Mouse (Mus musculus): ENCODE data around the gene Prdm15. TPM values are rescaled to one million over a fixed set of nuclear protein-coding genes. Genes with fewer than 3 reads are reported as not detected.

Gene Prdm15
- polyA plus RNA-seq, 1 experiment from 2014 or later, result 3.2 TPM

GRCm38 (mm10) chr16:97872657-97873056 lies 21.0 kb upstream of the Prdm15 start:
- H3K9me3 ChIP-seq (replicated peaks; ENCODE audit: control insufficient read depth, low read length), result no peaks in the 10 kb centered on the region
- H3K4me2 ChIP-seq (ENCODE audit: low read depth, low read length), result no peak overlapping the region
- H3K27me3 ChIP-seq (ENCODE audit: control insufficient read depth, insufficient read depth, low read depth, low read length), result no peaks in the 10 kb centered on the region
- no peak overlapping the region for H3K9ac ChIP-seq (ENCODE audit: low read depth, low read length)
- WGBS (ENCODE audit: insufficient replicate concordance), result 83% methylated on average over 5 of the region's 5 CpGs
- H3K4me1 ChIP-seq (ENCODE audit: control insufficient read depth, low read depth, low read length), result no peaks in the 10 kb centered on the region
- no peaks in the 10 kb centered on the region for H3K36me3 ChIP-seq (ENCODE audit: control insufficient read depth, insufficient read depth)
- no peak overlapping the region for H3K27ac ChIP-seq (ENCODE audit: low read length)
- ATAC-seq (ENCODE audit: low read depth), result no peak
- H3K4me3 ChIP-seq (ENCODE audit: low read depth, low read length), result no peak overlapping the region

- no peaks in the 10 kb centered on the region for H3K27me3 ChIP-seq (ENCODE audit: control insufficient read depth, insufficient read depth, low read depth, low read length)
- no peaks in the 10 kb centered on the region for H3K9me3 ChIP-seq (replicated peaks; ENCODE audit: control insufficient read depth, low read length)
- H3K36me3 ChIP-seq (ENCODE audit: control insufficient read depth, insufficient read depth), result no peaks in the 10 kb centered on the region
- H3K4me1 ChIP-seq (ENCODE audit: control insufficient read depth, low read depth, low read length), result no peaks in the 10 kb centered on the region
- no peak for ATAC-seq (ENCODE audit: low read depth)
- 58% methylated on average over 6 of the region's 6 CpGs for WGBS (ENCODE audit: insufficient replicate concordance)
- H3K27ac ChIP-seq (ENCODE audit: low read length), result no peak overlapping the region
- no peak overlapping the region for H3K9ac ChIP-seq (ENCODE audit: low read depth, low read length)
- no peak overlapping the region for H3K4me2 ChIP-seq (ENCODE audit: low read depth, low read length)
- no peak overlapping the region for H3K4me3 ChIP-seq (ENCODE audit: low read depth, low read length)
These were observed 17.8 kb upstream of the Prdm15 start for GRCm38 (mm10) chr16:97869193-97870102.

GRCm38 (mm10) chr16:97863932-97864467 lies 12.3 kb upstream of the Prdm15 start:
- no peak overlapping the region for H3K4me2 ChIP-seq (ENCODE audit: low read depth, low read length)
- no peaks in the 10 kb centered on the region for H3K4me1 ChIP-seq (ENCODE audit: control insufficient read depth, low read depth, low read length)
- H3K4me3 ChIP-seq (ENCODE audit: low read depth, low read length), result no peak overlapping the region
- no peak overlapping the region for H3K27ac ChIP-seq (ENCODE audit: low read length)
- H3K27me3 ChIP-seq (ENCODE audit: control insufficient read depth, insufficient read depth, low read depth, low read length), result no peaks in the 10 kb centered on the region
- ATAC-seq (ENCODE audit: low read depth), result no peak
- no peaks in the 10 kb centered on the region for H3K36me3 ChIP-seq (ENCODE audit: control insufficient read depth, insufficient read depth)
- H3K9ac ChIP-seq (ENCODE audit: low read depth, low read length), result no peak overlapping the region
- no peaks in the 10 kb centered on the region for H3K9me3 ChIP-seq (replicated peaks; ENCODE audit: control insufficient read depth, low read length)
- 64% methylated on average over 3 of the region's 3 CpGs for WGBS (ENCODE audit: insufficient replicate concordance)

- ATAC-seq (ENCODE audit: low read depth), result no peak
- Histone ChIP-seq H3K36me3 (ENCODE audit: control insufficient read depth, insufficient read depth) (no peaks in the 10 kb centered on the region), H3K27me3 (ENCODE audit: control insufficient read depth, insufficient read depth, low read depth, low read length) (no peaks in the 10 kb centered on the region), H3K9ac (ENCODE audit: low read depth, low read length) (no peak overlapping the region), H3K4me1 (ENCODE audit: control insufficient read depth, low read depth, low read length) (peaks cover 6% of the 10 kb centered on the region; the same call in 1 of the 2 replicates), H3K4me2 (ENCODE audit: low read depth, low read length) (no peak overlapping the region), H3K27ac (ENCODE audit: low read length) (no peak overlapping the region), H3K4me3 (ENCODE audit: low read depth, low read length) (no peak overlapping the region), H3K9me3 (replicated peaks; ENCODE audit: control insufficient read depth, low read length) (no peaks in the 10 kb centered on the region)
These were observed 4.4 kb upstream of the Prdm15 start for GRCm38 (mm10) chr16:97856050-97856449.

- WGBS (ENCODE audit: insufficient replicate concordance), result under 1% methylated on average over 71 of the region's 77 CpGs
- ATAC-seq (ENCODE audit: low read depth), result peak; percentile 80
- Histone ChIP-seq H3K4me3 (ENCODE audit: low read depth, low read length) (peak overlapping the region; percentile 93), H3K36me3 (ENCODE audit: control insufficient read depth, insufficient read depth) (no peaks in the 10 kb centered on the region), H3K9ac (ENCODE audit: low read depth, low read length) (peak overlapping the region; percentile 96), H3K9me3 (replicated peaks; ENCODE audit: control insufficient read depth, low read length) (no peaks in the 10 kb centered on the region), H3K27ac (ENCODE audit: low read length) (peak overlapping the region; percentile 91), H3K4me1 (ENCODE audit: control insufficient read depth, low read depth, low read length) (peaks cover 18% of the 10 kb centered on the region), H3K4me2 (ENCODE audit: low read depth, low read length) (peak overlapping the region; percentile 73), H3K27me3 (ENCODE audit: control insufficient read depth, insufficient read depth, low read depth, low read length) (no peaks in the 10 kb centered on the region)
These were observed 449 bp downstream of the Prdm15 start for GRCm38 (mm10) chr16:97851061-97851740.

- WGBS (ENCODE audit: insufficient replicate concordance), result under 1% methylated on average over 11 of the region's 11 CpGs
- H3K4me1 ChIP-seq (ENCODE audit: control insufficient read depth, low read depth, low read length), result peaks cover 18% of the 10 kb centered on the region
- no peak; the same call in 1 of the 2 replicates for ATAC-seq (ENCODE audit: low read depth)
These were observed 986 bp downstream of the Prdm15 start for GRCm38 (mm10) chr16:97850667-97851060.

GRCm38 (mm10) chr16:97848832-97849231 lies 2.8 kb downstream of the Prdm15 start:
- Histone ChIP-seq H3K27me3 (ENCODE audit: control insufficient read depth, insufficient read depth, low read depth, low read length) (no peaks in the 10 kb centered on the region), H3K9ac (ENCODE audit: low read depth, low read length) (no peak overlapping the region), H3K4me3 (ENCODE audit: low read depth, low read length) (no peak overlapping the region), H3K9me3 (replicated peaks; ENCODE audit: control insufficient read depth, low read length) (no peaks in the 10 kb centered on the region), H3K27ac (ENCODE audit: low read length) (no peak overlapping the region), H3K4me2 (ENCODE audit: low read depth, low read length) (no peak overlapping the region), H3K36me3 (ENCODE audit: control insufficient read depth, insufficient read depth) (no peaks in the 10 kb centered on the region), H3K4me1 (ENCODE audit: control insufficient read depth, low read depth, low read length) (peaks cover 18% of the 10 kb centered on the region)
- no peak for ATAC-seq (ENCODE audit: low read depth)
- WGBS (ENCODE audit: insufficient replicate concordance), result 75% methylated on average over 6 of the region's 6 CpGs

More at GRCm38 (mm10) chr16:97850667-97851060, 986 bp downstream of the Prdm15 start:
- Histone ChIP-seq H3K27ac (ENCODE audit: low read length) (peak overlapping the region; percentile 91), H3K4me2 (ENCODE audit: low read depth, low read length) (peak overlapping the region; percentile 73), H3K27me3 (ENCODE audit: control insufficient read depth, insufficient read depth, low read depth, low read length) (no peaks in the 10 kb centered on the region), H3K36me3 (ENCODE audit: control insufficient read depth, insufficient read depth) (no peaks in the 10 kb centered on the region), H3K9me3 (replicated peaks; ENCODE audit: control insufficient read depth, low read length) (no peaks in the 10 kb centered on the region), H3K4me3 (ENCODE audit: low read depth, low read length) (peak overlapping the region; percentile 93), H3K9ac (ENCODE audit: low read depth, low read length) (peak overlapping the region; percentile 96)

- Histone ChIP-seq H3K27ac (ENCODE audit: low read length) (no peak overlapping the region), H3K4me3 (ENCODE audit: low read depth, low read length) (no peak overlapping the region), H3K4me1 (ENCODE audit: control insufficient read depth, low read depth, low read length) (peaks cover 6% of the 10 kb centered on the region), H3K9me3 (replicated peaks; ENCODE audit: control insufficient read depth, low read length) (no peaks in the 10 kb centered on the region), H3K27me3 (ENCODE audit: control insufficient read depth, insufficient read depth, low read depth, low read length) (no peaks in the 10 kb centered on the region), H3K9ac (ENCODE audit: low read depth, low read length) (no peak overlapping the region), H3K36me3 (ENCODE audit: control insufficient read depth, insufficient read depth) (no peaks in the 10 kb centered on the region), H3K4me2 (ENCODE audit: low read depth, low read length) (no peak overlapping the region)
- WGBS (ENCODE audit: insufficient replicate concordance), result 55% methylated on average over 12 of the region's 12 CpGs
- ATAC-seq (ENCODE audit: low read depth), result peak; percentile 19; the same call in 1 of the 2 replicates
These were observed 6.4 kb downstream of the Prdm15 start for GRCm38 (mm10) chr16:97844967-97845937.

All from liver, embryonic 16.5 days (tissue).